Mouse (Mus musculus) CH12.LX (cell line): ENCODE measurements at regions not wholly inside any gene's neighbourhood (a gene's known extent, or its start where the extent isn't known, plus 50 kb on each side); places are given as distances from the start of the nearest gene placed in this dataset.

ENCODE experiments used
- DNase-seq: peaks from one replicate; pipeline ENCODE4 v3.0.0-alpha.2; 2013; ENCODE audit errors: extremely low read depth
- H3K27ac ChIP-seq: 2 replicates; pipeline ENCODE4 v1.5.1; 2012; ENCODE audit warnings: low read depth, mild to moderate bottlenecking, control low read depth, moderate library complexity; ENCODE audit not compliant: insufficient read depth
- H3K27me3 ChIP-seq: replicated peaks from 2 replicates; pipeline ENCODE3; 2012; ENCODE audit warnings: inconsistent platforms
- H3K36me3 ChIP-seq, 2 experiments: replicated peaks in 1 of 2; 2 replicates each; pipeline versions ENCODE3 to v1.6.1; 2012; ENCODE audit warnings: inconsistent platforms in 1 of 2, low read length in 1 of 2, mild to moderate bottlenecking in 1 of 2, mixed read lengths in 1 of 2, moderate library complexity in 1 of 2; ENCODE audit not compliant: control insufficient read depth in 1 of 2, insufficient read depth in 1 of 2
- H3K4me1 ChIP-seq, 2 experiments: 2 replicates each; pipeline ENCODE4 v1.6.1; 2012; ENCODE audit warnings: inconsistent platforms in 1 of 2, moderate library complexity in 1 of 2; ENCODE audit not compliant: insufficient read depth in 2 of 2, control insufficient read depth in 1 of 2
- H3K4me2 ChIP-seq: 2 replicates; pipeline ENCODE4 v1.6.1; 2012; ENCODE audit warnings: low read depth, mild to moderate bottlenecking, control low read depth; ENCODE audit not compliant: poor library complexity, insufficient read depth, severe bottlenecking
- H3K4me3 ChIP-seq, 3 experiments: fragments of 150-350 bp in 1 of 3; sonication (generic) in 1 of 3; replicated peaks in 1 of 3; 2 replicates each; pipeline versions ENCODE3 to v1.5.1; 2011 to 2012; ENCODE audit warnings: low read depth in 2 of 3, low read length in 2 of 3, mild to moderate bottlenecking in 2 of 3, moderate library complexity in 2 of 3, control low read depth in 1 of 3, improper control_type of control experiment in 1 of 3, inconsistent platforms in 1 of 3, mixed read lengths in 1 of 3; ENCODE audit not compliant: poor library complexity in 1 of 3
- H3K79me2 ChIP-seq: replicated peaks from 2 replicates; pipeline ENCODE4 v1.6.1; 2012; ENCODE audit warnings: mild to moderate bottlenecking, moderate library complexity; ENCODE audit not compliant: control insufficient read depth, poor library complexity, insufficient read depth, severe bottlenecking; ENCODE audit errors: extremely low read depth
- H3K9ac ChIP-seq: 2 replicates; pipeline ENCODE4 v1.6.1; 2012; ENCODE audit warnings: low read depth, mild to moderate bottlenecking, control low read depth, moderate library complexity; ENCODE audit not compliant: insufficient read depth
- H3K9me3 ChIP-seq: replicated peaks from 2 replicates; pipeline ENCODE3; 2012; ENCODE audit warnings: low read length, inconsistent platforms, mixed read lengths
- ELF1 ChIP-seq: IDR thresholded peaks from 2 replicates; pipeline ENCODE4 v1.6.1; 2014; ENCODE audit warnings: low read depth, mild to moderate bottlenecking, inconsistent platforms, low read length, improper control_type of control experiment
- ETS1 ChIP-seq: conservative IDR thresholded peaks from 2 replicates; pipeline ENCODE4 v1.6.1; 2012; ENCODE audit warnings: low read depth, mild to moderate bottlenecking, inconsistent platforms, low read length, improper control_type of control experiment, moderate library complexity
- JUN ChIP-seq: IDR thresholded peaks from 2 replicates; pipeline ENCODE4 v1.6.1; 2011; ENCODE audit warnings: low read depth, mild to moderate bottlenecking, low read length, improper control_type of control experiment, moderate library complexity; ENCODE audit not compliant: insufficient read depth
- MEF2A ChIP-seq: IDR thresholded peaks from 2 replicates; pipeline ENCODE4 v1.6.1; 2014; ENCODE audit warnings: low read depth, mild to moderate bottlenecking, inconsistent platforms, low read length, improper control_type of control experiment, borderline replicate concordance
- MXI1 ChIP-seq: IDR thresholded peaks from 2 replicates; pipeline ENCODE4 v1.6.1; 2011; ENCODE audit warnings: mild to moderate bottlenecking, low read depth, low read length, improper control_type of control experiment
- NRF1 ChIP-seq: IDR thresholded peaks from 2 replicates; pipeline ENCODE4 v1.6.1; 2014; ENCODE audit warnings: low read depth, mild to moderate bottlenecking, inconsistent platforms, low read length, improper control_type of control experiment, moderate library complexity
- PAX5 ChIP-seq: IDR thresholded peaks from 2 replicates; pipeline ENCODE4 v1.6.1; 2012; ENCODE audit warnings: low read length, inconsistent platforms, mixed read lengths
- POLR2A ChIP-seq: IDR thresholded peaks from 2 replicates; pipeline ENCODE4 v1.6.1; 2011; ENCODE audit warnings: low read depth, mild to moderate bottlenecking, improper control_type of control experiment, low read length
- POLR2AphosphoS2 ChIP-seq: IDR thresholded peaks from 2 replicates; pipeline ENCODE4 v1.6.1; 2011; ENCODE audit warnings: low read depth, low read length, improper control_type of control experiment
- RAD21 ChIP-seq: IDR thresholded peaks from 2 replicates; pipeline ENCODE4 v1.6.1; 2011; ENCODE audit warnings: low read depth, mild to moderate bottlenecking, low read length, improper control_type of control experiment, moderate library complexity
- RCOR1 ChIP-seq: conservative IDR thresholded peaks from 2 replicates; pipeline ENCODE4 v1.6.1; 2012; ENCODE audit warnings: low read depth, mild to moderate bottlenecking, inconsistent platforms, low read length, improper control_type of control experiment
- SMC3 ChIP-seq: IDR thresholded peaks from 2 replicates; pipeline ENCODE4 v1.6.1; 2011; ENCODE audit warnings: low read depth, low read length, improper control_type of control experiment
- TBP ChIP-seq: conservative IDR thresholded peaks from 2 replicates; pipeline ENCODE4 v1.6.1; 2011; ENCODE audit warnings: low read depth, low read length, improper control_type of control experiment
- TCF12 ChIP-seq: IDR thresholded peaks from 2 replicates; pipeline ENCODE4 v1.6.1; 2014; ENCODE audit warnings: low read depth, mild to moderate bottlenecking, inconsistent platforms, low read length, improper control_type of control experiment
- UBTF ChIP-seq: IDR thresholded peaks from 2 replicates; pipeline ENCODE4 v1.6.1; 2012; ENCODE audit warnings: low read depth, mild to moderate bottlenecking, inconsistent platforms, low read length, improper control_type of control experiment, moderate library complexity
- USF1 ChIP-seq: IDR thresholded peaks from 2 replicates; pipeline ENCODE4 v1.6.1; 2014; ENCODE audit warnings: low read depth, mild to moderate bottlenecking, inconsistent platforms, low read length, improper control_type of control experiment
- USF2 ChIP-seq: conservative IDR thresholded peaks from 2 replicates; pipeline ENCODE4 v1.6.1; 2011; ENCODE audit warnings: low read depth, low read length, improper control_type of control experiment
- ZNF384 ChIP-seq: IDR thresholded peaks from 2 replicates; pipeline ENCODE4 v1.6.1; 2012; ENCODE audit warnings: low read depth, low read length, improper control_type of control experiment, inconsistent platforms
- dilution Hi-C: fragments of 300-500 bp; cut with MboI; formaldehyde crosslinking; loops from 2 replicates; pipeline ENCODE4 v1.14.3; 2020; ENCODE audit warnings: low sequenced_read_pairs; ENCODE audit not compliant: extremely low pct_unique_long_range_greater_than_20kb, extremely low pct_ligation_motif_present
- in situ Hi-C: fragments of 300-500 bp; cut with MboI; formaldehyde crosslinking; loops from 3 replicates; pipeline ENCODE4 v1.14.3; 2019; ENCODE audit warnings: low sequenced_read_pairs, low pct_ligation_motif_present, low pct_unique_long_range_greater_than_20kb, mixed read lengths

GRCm38 (mm10) chr1:90318502-90318901, 114.7 kb downstream of the Ackr3 start:
- H3K4me3 ChIP-seq, result no peak overlapping the region
- no peak for DNase-seq
- in situ Hi-C loops, result no loop called here
- H3K4me1 ChIP-seq, result no peaks in the 10 kb centered on the region
- H3K4me2 ChIP-seq, result no peak overlapping the region
- no peak overlapping the region for H3K27ac ChIP-seq
- no peaks in the 10 kb centered on the region for H3K36me3 ChIP-seq
- no peak overlapping the region for H3K9ac ChIP-seq
- H3K79me2 ChIP-seq, result no peaks in the 10 kb centered on the region
- no peaks in the 10 kb centered on the region for H3K27me3 ChIP-seq
- no peaks in the 10 kb centered on the region for H3K9me3 ChIP-seq
- TF ChIP-seq PAX5 (no peak), ZNF384 (no peak), POLR2A (no peak), TCF12 (no peak), MXI1 (no peak), POLR2AphosphoS2 (no peak)
- dilution Hi-C loops, result no loop called here

GRCm38 (mm10) chr1:90320518-90320917, 116.7 kb downstream of the Ackr3 start:
- no peak for DNase-seq
- H3K27ac ChIP-seq, result no peak overlapping the region
- no peaks in the 10 kb centered on the region for H3K79me2 ChIP-seq
- in situ Hi-C loops, result no loop called here
- H3K4me2 ChIP-seq, result no peak overlapping the region
- dilution Hi-C loops, result no loop called here
- no peak overlapping the region for H3K9ac ChIP-seq
- no peaks in the 10 kb centered on the region for H3K9me3 ChIP-seq
- TF ChIP-seq USF2 (no peak), JUN (no peak), NRF1 (no peak), ELF1 (no peak), RCOR1 (no peak), PAX5 (no peak), TBP (no peak), ETS1 (no peak), UBTF (no peak), MEF2A (no peak), USF1 (no peak), RAD21 (no peak), ZNF384 (no peak), SMC3 (no peak)
- no peaks in the 10 kb centered on the region for H3K27me3 ChIP-seq
- no peaks in the 10 kb centered on the region for H3K36me3 ChIP-seq
- H3K4me3 ChIP-seq, result no peak overlapping the region
- H3K4me1 ChIP-seq, result no peaks in the 10 kb centered on the region
